Mouse (Mus musculus) bone marrow, adult 2 months (tissue): ENCODE data around the gene Dnah17.

ENCODE experiments used
- CTCF ChIP-seq: fragments of 200-500 bp; IDR thresholded peaks from 2 replicates; pipeline ENCODE4 v1.5.1; 2011; ENCODE audit warnings: low read length, control low read depth; ENCODE audit not compliant: control insufficient read depth, insufficient read depth
- POLR2A ChIP-seq: fragments of 200-500 bp; IDR thresholded peaks from 2 replicates; pipeline ENCODE4 v1.6.1; 2011; ENCODE audit warnings: low read depth, mild to moderate bottlenecking, control low read depth, low read length, borderline replicate concordance; ENCODE audit not compliant: control insufficient read depth

DNA sequence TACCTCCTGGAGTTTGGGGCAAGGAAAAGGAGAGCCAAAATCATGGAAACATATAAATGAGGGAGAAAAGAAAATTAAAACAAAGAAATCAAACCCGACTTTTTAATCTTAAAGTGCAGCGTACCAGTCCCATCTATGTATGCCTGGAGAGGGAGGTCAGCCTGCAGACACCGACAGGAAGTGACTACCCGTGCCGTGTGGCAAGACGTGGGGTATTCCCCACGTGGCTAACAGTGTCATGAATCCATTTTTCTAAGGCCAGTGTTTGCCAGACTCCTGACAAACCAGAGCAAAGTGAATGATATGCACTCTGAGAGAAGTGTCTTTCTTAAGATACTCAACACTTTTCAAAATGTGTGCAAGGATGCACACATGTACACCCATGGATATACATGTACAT is 49.8 kb upstream of the Dnah17 start:
- TF ChIP-seq CTCF (no peak), POLR2A (no peak)
